Mouse (Mus musculus): ENCODE measurements around the gene Gm6205. TPM values are rescaled to one million over a fixed set of nuclear protein-coding genes. Genes with fewer than 3 reads are reported as not detected.

Gm6205 gene
- not detected in 2 replicates for total RNA-seq (2023)

GRCm38 (mm10) chr5:94648082-94648481 is at the start of gene Gm6205:
Gene Gm6205 (plus strand): TSS chr5:94648382.

DNA sequence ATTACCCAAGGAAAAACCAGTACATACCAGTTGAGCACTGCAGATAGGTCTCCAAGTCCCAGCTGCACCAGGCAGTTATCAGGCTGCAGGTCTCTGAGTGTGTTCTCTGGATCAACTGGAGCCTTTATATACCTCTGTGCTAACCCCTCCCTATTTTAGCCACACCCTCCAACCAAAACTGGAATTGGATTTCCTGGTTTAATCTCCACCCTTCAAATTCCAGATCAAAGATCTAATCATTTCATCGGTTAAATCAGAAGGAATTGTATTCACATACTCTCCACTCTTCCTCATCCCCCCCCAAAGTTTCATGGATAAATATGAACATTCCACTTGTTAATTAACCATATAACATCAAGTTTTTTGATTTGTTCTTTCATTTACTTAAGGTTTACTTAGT is 31.9 kb upstream of the Gm6205 start, which contains the start of gene Gm3147:
Gene Gm3147, minus strand, starts transcription at position 101 of the 400 bp plus-strand sequence.

GRCm38 (mm10) chr5:94623679-94624078 is 24.5 kb upstream of the Gm6205 start, which contains the start of gene Gm6509:
Gene Gm6509 (plus strand): TSS chr5:94623979.

Other genes with a start within 250 kb of the Gm6205 start
- gene Gm7682, start 202.6 kb upstream of the Gm6205 start, total RNA-seq (2023), result not detected in 2 replicates
- not detected in 2 replicates for gene Gm3139, start 122.1 kb upstream of the Gm6205 start, total RNA-seq (2023)
- gene Gm3147, start 32.0 kb upstream of the Gm6205 start, total RNA-seq (2023), result not detected in 2 replicates
- not detected in 2 replicates for gene Gm6509, start 24.4 kb upstream of the Gm6205 start, total RNA-seq (2023)
- gene Gm3183, start 217.1 kb downstream of the Gm6205 start, total RNA-seq (2023), result not detected in 2 replicates